Mouse (Mus musculus): Measurements from ENCODE around the gene Col19a1.

Gene Col19a1

GRCm38 (mm10) chr1:24461305-24461887 is 125.9 kb downstream of the Col19a1 start:
- in situ Hi-C loops (cut with MboI, MseI): no loop called here

- in situ Hi-C loops (cut with MboI, MseI): no loop called here
Measured at GRCm38 (mm10) chr1:24458015-24458414, 129.3 kb downstream of the Col19a1 start.

- in situ Hi-C loops (cut with MboI, MseI): no loop called here
Measured at GRCm38 (mm10) chr1:24452572-24453269, 134.6 kb downstream of the Col19a1 start.

DNA sequence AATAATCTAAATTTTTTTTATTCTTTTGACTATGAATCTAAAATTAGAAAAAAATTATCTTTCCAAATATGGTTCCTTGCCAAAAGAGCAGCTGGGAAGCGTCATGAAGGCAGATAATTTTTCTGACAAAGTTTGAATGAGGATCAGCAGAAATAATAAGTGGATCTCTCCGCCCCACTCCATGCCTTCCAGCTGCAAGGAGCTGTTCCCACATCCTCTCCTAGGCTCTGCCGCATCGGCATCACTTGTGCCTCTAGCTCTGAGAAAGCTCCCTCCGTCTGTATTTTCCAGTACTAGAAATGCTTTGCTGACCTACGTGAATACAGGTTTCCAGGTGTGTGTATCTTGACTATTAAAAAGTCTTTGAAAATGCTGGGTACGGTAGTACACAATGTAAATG is 135.1 kb downstream of the Col19a1 start:
- in situ Hi-C loops (cut with MboI, MseI): no loop called here

DNA sequence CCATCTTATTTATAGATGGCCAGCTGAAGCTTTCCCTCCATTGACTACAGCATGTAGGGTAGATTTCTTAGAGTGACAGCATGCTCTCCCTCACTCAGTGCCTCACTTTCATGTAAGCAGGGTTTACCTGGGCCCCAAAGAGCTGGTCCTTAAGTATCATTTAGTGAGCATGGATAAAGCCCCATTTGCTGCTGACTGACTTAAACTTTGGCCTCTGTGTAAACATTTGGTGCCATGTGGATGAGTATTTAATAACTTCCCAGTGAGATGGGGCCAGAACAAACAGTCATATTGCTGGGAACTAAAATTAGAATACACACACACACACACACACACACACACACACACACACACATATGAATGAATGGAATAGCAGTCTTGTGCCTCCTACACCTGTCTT is 149.8 kb downstream of the Col19a1 start:
- in situ Hi-C loops (cut with MboI, MseI): no loop called here

DNA sequence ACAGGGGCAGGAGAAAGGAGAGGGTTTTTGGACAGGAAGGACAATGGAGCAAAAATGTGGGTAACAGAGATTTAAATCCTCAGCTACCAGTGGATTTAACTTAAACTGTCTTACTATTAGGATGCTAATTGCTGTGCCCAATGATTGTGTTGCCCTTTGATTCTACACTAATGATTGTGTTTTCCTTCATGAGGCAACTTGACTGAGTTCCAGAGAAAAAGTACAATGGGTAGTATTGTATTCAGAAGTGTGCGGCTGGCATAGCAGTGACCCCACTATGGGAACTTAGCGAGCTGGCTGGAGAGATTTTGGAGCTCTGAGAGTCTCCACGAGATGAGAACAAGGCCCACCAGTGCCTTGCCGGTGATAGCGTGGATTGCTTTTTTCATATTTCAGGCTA is 159.0 kb downstream of the Col19a1 start:
- in situ Hi-C loops (cut with MboI, MseI): loop anchor here in 1 of 2 experiments (5.0 kb wide), 1 partner anchor 174 kb away; no protein-coding TSS in a partner anchor

DNA sequence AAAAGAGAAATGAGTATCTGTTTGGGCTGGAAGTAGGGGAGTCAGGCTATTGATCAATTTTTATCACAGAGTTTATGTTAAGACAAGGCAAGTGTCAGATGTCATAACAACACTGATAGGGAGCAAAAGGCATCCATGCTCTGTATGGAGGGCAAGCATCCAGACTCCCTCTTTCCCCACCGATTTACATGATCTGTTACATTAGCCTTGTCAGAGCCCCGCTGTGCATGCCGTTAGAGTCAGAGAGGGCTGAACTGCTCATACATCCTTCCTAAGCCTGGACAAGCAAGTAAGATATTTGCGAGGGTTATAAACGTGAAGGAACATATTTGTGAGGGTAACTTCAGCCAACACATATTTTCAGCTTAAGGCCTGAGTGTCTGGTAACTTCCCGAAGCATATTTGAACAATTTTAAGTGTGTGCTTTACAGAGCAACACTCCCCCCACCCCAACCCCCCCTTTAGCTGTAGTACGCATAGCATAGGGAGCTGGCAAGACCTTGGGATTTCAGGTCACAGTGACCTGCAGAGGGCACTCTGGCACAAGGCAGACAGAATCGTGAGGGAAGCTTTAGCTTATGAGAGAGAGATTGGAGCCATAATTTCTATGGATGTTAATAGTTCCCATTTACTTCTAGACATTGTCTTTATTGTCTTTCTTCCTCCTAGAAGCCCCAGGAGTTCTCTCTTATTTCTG is 209.0 kb downstream of the Col19a1 start:
- in situ Hi-C loops (cut with MboI, MseI): no loop called here

- in situ Hi-C loops (cut with MboI, MseI): no loop called here
Measured at GRCm38 (mm10) chr1:24374902-24375301, 212.4 kb downstream of the Col19a1 start.

GRCm38 (mm10) chr1:24373671-24374070 is 213.6 kb downstream of the Col19a1 start:
- in situ Hi-C loops (cut with MboI, MseI): no loop called here

DNA sequence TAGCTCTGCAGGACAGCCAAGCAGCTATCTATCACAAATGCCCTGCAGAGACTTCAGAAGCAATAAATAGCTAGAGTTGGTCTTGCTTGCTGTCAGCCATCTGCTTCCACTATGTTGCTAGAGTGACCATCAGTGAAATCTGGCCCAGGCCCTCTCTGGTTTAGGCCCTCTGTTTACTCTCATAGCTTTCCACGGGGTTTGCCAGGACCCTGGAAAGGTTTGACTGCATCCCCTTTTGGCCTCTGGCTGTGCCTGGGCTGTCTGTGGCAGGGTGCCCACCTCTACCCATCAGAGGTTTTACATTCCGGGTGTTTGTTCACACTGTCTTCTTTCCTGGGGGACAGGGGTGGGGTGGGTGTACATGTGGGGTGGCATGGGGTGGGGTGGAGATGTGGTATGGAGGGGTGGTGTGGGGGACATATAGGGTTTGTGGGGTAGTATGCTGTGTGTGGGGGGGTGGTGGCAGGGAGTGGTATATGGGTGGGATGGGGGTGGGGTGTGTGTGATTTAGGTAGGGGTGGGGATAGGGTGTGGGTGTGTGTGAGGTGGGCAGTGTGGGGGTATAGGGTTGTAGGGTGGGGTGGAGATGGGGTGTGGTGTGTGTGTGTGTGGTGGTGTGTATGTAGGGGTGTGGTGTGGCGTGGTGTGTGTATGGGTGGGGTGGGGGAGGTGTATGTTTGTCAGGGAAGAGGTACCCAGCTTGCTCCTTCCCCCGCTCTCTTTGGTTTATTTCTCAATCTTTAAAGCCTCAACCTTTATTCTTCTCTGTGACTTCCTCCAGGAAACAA is 214.6 kb downstream of the Col19a1 start:
- in situ Hi-C loops (cut with MboI, MseI): no loop called here

DNA sequence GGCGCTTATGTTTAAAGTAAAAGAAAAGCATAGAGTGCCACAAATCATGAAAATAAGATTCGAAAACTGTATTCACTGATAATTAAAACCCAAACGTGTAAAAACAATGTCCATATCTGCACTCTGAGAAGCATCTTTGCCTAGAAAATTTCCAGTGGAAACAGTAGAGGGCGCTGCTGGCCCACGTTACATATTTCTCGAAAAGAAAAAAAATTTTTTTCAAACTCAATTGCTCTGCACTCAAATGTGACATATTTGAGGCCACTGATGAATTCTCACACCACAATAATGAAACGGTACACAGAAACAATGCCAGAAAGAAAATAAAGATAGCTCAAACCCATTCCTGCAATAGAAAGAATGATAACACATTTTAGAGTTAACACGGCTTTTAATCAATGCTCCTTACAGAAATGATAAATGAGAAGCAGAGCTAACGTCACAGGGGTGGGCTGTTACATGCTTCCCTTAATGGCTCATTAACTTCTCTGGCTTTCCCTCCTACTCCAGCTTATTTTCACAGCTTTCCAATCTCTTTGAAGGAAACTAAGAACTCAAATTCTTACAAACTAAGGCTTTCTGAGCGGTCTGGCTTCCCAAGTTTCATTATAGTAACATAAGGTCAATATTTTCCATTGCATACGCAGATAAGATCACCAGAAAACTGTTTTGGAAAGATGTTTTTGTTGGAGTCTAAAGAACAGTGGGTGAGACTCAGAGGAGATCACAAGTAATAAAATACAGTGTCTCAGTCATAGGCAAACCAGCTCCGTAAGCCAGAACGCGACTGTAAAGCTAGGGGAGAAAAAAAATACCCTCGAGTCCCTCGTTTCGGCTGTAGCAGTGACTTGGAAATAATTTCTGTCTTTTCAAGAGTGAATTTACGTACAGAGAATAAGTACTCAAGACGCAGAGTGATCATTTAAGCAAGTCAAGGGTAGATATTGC is 219.4 kb downstream of the Col19a1 start:
- in situ Hi-C loops (cut with MboI, MseI): no loop called here

DNA sequence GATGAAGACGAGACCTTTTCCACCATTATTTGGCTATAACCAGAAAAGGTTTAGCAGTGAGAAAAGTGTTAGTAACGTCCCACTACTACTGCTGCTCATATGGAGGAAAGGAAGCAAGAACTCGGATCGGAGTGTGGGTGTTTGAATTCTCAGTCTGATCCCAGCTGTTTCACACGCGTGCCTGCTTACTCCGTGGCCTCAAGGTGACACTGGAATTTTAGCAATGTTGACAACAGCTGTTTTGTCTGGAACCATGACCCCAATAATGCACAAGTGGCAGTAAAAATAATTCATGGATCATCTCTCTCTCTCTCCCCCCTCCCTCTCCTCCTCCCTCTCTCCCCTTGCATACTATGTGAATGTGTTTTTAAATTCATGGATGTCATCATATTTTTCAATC is 222.5 kb downstream of the Col19a1 start:
- in situ Hi-C loops (cut with MboI, MseI): no loop called here

DNA sequence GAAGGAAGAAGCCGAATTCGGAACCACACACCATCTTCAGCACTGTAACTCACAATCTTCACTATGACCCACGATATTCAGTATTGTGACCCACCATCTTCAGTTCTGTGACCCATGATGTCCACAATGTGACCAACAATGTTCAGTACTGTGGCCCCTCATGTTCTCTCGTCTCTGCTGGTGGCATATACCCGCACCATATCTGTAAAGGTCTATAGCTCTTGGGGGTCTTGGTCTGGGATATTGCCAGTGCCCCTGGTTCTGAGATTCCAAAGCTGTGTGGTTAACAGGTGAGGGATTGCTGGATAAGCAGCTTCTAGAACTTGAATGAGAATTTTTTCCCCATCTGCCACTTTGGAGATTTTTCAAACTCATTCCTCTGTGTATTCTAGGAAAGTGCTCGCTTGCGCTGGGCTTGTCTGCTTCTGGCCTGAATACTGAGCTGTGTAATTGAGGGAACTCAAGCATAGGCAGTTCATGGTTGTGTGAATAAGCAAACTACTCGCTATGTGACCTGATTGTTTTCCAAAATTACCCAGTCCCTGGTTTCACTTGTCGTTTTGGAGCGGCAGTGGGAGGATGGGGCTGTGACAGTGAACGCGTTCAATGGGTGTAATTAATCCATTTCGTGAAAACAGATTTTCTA is 225.2 kb downstream of the Col19a1 start:
- in situ Hi-C loops (cut with MboI, MseI): no loop called here

- in situ Hi-C loops (cut with MboI, MseI): no loop called here
Measured at GRCm38 (mm10) chr1:24349462-24350217, 237.6 kb downstream of the Col19a1 start.

DNA sequence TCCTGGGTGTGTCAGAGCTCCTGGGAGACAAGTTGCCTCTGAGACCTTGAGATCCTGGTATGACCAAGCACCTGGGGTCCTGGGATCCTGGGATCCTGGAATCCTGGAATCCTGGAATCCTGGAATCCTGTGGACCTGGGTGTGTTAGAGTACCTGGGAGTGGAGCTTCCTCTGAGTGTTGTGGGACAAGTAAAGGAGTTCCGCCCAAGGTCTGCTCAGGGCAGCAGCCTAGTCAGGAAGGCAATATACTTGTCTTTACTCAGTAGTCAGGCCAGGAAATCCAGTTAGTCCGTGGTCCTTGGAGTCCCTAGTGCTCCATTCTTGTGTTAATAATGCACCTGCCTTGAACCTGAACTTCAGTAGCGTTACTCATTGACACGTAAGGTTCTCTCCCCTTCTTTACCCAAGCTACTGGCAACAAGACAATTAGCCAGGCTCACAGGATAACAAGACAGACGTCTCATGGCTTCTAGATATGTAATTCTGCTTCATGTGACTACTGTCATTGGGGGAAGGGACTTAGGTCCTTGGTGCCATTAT is 239.6 kb downstream of the Col19a1 start:
- in situ Hi-C loops (cut with MboI, MseI): no loop called here

GRCm38 (mm10) chr1:24337556-24338275 is 249.6 kb downstream of the Col19a1 start:
- in situ Hi-C loops (cut with MboI, MseI): no loop called here

GRCm38 (mm10) chr1:24336051-24336450 is 251.2 kb downstream of the Col19a1 start:
- in situ Hi-C loops (cut with MboI, MseI): no loop called here

DNA sequence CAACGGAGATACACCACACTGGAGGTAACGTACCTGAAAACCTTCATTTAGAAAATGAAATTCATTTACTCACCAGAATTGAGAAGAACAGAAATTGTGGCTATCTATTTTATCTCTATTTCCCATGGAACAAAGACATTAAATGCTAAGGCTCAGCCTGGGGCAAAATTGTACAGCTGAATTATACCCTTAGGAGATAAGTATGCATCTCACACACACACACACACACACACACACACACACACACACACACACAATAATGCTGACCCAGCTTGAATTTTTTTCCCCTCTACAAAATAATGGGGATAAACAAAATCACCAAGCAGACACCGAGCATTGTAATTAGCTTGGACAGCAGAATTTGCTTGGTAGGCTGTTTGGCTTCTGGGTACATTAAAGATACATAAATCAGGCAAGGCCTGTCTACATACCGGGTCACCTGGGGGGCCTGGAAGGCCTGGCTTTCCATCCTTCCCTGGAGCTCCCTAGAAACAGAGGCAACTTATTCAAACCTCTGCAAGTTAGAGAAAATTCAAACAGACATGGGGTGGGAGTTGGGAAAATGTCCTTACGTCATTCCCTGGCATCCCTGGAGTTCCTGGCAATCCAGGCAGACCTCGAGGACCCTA is 270.2 kb downstream of the Col19a1 start:
- in situ Hi-C loops (cut with MboI, MseI): no loop called here

Data from T-helper 17 cell (primary cell).